Mouse (Mus musculus) CD4-positive, CD25-positive, alpha-beta regulatory T cell (primary cell): ENCODE data around the gene Cxcl17. TPM values are rescaled to one million over a fixed set of nuclear protein-coding genes. Genes with fewer than 3 reads are reported as not detected.

Experiments used
- polyA plus RNA-seq: library from polyadenylated mRNA; unstranded; fragments of 100-300 nt; shearing (Covaris generic); gene quantifications from one replicate; pipeline ENCODE4 v1.2.1, GENCODE M21; 2017

The Cxcl17 gene
- polyA plus RNA-seq = not detected

DNA sequence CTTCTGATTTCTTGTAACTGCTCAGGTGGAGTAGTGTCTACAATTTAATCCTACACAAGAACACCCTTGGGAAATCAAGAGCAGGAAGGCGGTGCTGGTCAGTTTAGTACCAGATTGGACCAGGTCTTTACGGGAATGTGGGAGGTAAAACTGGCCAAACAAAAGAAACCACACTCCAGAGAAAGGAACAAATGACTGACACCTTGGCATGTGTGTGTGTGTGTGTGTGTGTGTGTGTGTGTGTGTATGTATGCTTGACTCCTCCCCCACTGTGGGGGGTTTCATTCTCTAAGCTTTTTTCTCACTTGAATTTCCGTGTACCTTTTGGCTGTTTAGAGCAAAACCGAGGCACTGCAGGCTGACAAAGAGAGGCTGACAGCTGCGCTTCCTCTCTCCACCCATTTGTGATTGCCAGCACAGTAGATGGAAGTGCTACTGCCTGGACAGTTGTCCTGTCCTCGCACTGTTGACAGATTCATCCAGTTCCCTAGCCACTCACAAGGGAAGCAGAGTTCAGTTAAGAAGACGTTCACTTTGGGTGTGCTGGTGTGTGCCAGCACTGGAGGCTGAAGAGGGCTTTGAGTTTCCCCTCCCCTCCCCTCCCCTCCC is at the start of gene Cxcl17:
Gene Cxcl17 (minus strand): TSS at position 54 of the 609 bp plus-strand sequence.

DNA sequence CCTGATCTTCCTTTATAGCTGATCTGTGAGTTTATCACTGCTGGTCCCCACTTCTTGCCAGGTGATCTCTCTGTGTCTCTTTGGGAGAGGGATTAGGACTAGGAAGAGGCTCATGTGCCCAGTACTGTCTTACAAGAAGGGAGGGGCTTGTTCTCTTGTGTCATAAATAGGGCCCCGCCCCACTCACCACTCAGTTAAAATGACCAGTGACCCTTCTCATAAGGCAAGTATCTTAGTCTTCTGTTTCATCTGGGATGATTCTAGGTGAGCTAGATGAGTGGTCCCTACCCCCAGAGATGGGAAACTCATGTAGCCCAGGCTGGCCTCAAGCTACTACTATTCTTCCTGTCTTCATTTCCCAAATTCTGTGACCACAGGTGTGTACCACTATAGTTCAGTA is 14.1 kb downstream of the Cxcl17 start, which contains the start of gene Lipe:
Gene Lipe (minus strand): TSS at position 101 of the 400 bp plus-strand sequence.

DNA sequence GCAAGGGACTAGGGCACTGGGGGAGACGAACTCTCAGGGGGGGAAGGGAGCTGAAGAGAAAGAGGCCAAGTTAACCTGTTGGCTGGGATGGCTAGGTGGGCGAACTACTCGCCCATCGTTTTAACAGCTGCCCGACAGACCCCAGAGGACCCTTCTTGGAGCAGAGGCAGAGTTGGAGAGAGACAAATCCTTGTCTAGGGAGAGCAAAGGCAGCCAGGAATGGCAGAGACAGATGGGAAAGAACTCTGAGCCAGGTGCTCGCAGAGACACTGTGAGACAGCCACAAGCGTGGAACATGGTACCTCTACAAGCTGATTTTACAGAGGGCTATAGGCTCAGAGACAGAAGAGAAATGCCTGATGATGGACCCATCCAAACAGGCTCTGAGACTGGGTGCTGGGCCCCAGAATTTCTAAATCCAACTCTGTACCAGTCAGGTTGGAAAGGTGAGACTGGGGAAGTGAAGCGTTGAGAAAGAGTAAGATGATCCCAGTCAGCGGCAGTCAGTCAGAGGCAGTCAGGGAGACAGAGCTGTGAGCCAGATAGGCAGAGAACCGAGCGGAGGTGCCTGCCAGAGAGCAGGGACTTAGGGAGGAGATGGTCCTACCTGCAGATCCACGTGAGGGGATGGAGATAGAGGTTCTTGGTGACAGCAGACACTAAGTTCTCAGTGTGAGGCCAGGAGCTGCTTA is 43.5 kb downstream of the Cxcl17 start, which contains the start of gene Cnfn:
Gene Cnfn (minus strand): TSS at position 667 of the 692 bp plus-strand sequence.

Other genes starting within 250 kb of the Cxcl17 start
- gene Pou2f2, start 233.2 kb downstream of the Cxcl17 start, polyA plus RNA-seq = 113 TPM
- gene Dedd2, start 192.3 kb downstream of the Cxcl17 start, polyA plus RNA-seq = 113 TPM
- 4.9 TPM for gene Zfp526, start 191.5 kb downstream of the Cxcl17 start, polyA plus RNA-seq
- 102 TPM for gene Gsk3a, start 175.0 kb downstream of the Cxcl17 start, polyA plus RNA-seq
- 2.6 TPM for gene Erf, start 162.1 kb downstream of the Cxcl17 start, polyA plus RNA-seq
- 38.0 TPM for gene Cic, start 145.2 kb downstream of the Cxcl17 start, polyA plus RNA-seq
- 36.8 TPM for gene Pafah1b3, start 114.9 kb downstream of the Cxcl17 start, polyA plus RNA-seq
- not detected for gene Prr19, start 111.5 kb downstream of the Cxcl17 start, polyA plus RNA-seq
- not detected for gene Tmem145, start 106.8 kb downstream of the Cxcl17 start, polyA plus RNA-seq
- 0.13 TPM for gene Megf8, start 95.7 kb downstream of the Cxcl17 start, polyA plus RNA-seq
- gene Cnfn, start 43.2 kb downstream of the Cxcl17 start, polyA plus RNA-seq = not detected
- gene Lipe, start 14.2 kb downstream of the Cxcl17 start, polyA plus RNA-seq = 19.4 TPM
- gene Ceacam1, start 64.7 kb upstream of the Cxcl17 start, polyA plus RNA-seq = 0.72 TPM
- gene Ceacam2, start 127.0 kb upstream of the Cxcl17 start, polyA plus RNA-seq = 0.39 TPM
- gene Erich4, start 203.0 kb upstream of the Cxcl17 start, polyA plus RNA-seq = 0.19 TPM
- gene Dmac2, start 206.5 kb upstream of the Cxcl17 start, polyA plus RNA-seq = 64.9 TPM
- 0.39 TPM for gene B3gnt8, start 213.8 kb upstream of the Cxcl17 start, polyA plus RNA-seq
- gene Bckdha, start 246.1 kb upstream of the Cxcl17 start, polyA plus RNA-seq = 48.4 TPM
- 127 TPM for gene Exosc5, start 246.3 kb upstream of the Cxcl17 start, polyA plus RNA-seq